Mouse (Mus musculus) E14TG2a.4 (cell line): ENCODE measurements around the gene 1700029I15Rik.

Experiments used
- CTCF ChIP-seq: conservative IDR thresholded peaks from 2 replicates; pipeline ENCODE4 v1.5.1; 2014; ENCODE audit warnings: low read length
- NANOG ChIP-seq: IDR thresholded peaks from 2 replicates; pipeline ENCODE4 v1.6.1; 2014; ENCODE audit warnings: borderline replicate concordance, low read length, mixed read lengths
- POU5F1 ChIP-seq: IDR thresholded peaks from 2 replicates; pipeline ENCODE4 v1.6.1; 2014; ENCODE audit warnings: low read length, borderline replicate concordance

DNA sequence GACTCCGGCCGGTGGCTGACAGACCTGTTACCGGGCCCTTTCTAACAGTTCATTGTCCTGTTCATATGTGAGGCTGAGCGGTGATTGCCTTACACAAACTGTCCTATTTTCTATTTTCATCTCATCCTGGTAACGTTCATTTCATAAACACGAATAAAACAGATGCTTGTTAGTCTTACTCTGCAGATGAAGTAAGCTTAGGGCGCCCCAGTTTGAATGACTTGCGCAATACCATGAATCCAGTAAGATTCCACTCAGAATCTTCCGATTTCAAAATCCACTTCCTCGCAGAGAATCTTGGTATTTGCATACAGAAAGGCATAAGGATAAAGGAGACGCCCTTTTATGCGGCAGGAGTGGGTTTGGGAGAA lies 52.0 kb downstream of the 1700029I15Rik start:
- TF ChIP-seq CTCF (no peak), NANOG (no peak), POU5F1 (no peak)
